Mouse (Mus musculus): ENCODE measurements around the gene Pomgnt2.
"Not testable (repeated sequence)": the region's sequence is repeated elsewhere in the genome, so short reads cannot be mapped to it uniquely, and the experiment has no call there.

Gene Pomgnt2

DNA sequence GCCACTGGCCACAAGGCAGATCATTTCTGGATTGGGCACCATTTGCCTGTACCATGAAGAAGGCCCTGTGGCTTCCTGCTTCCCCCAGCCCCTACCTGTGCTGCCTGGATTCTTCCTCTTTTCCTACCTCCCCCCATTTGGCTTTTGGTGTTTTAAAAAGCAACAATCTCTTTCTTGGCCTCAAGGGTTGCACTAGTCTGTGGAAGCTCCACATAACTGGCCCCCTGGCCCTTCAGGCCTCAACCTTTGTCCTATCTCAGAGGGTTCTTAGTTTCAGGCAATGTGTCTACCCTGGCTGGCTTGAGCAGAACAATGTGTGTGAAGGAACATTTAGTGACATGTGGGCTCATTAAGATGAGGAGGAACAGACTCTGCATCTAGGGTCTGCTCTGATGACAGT lies at the start of gene Pomgnt2:
TSS of gene Pomgnt2 (minus strand) at position 101 of the 400 bp plus-strand sequence.
- no peak for DNase-seq (ENCODE audit: low spot score in 2 of 2)

- no peak for DNase-seq (ENCODE audit: low spot score in 2 of 2)
Measured at GRCm38 (mm10) chr9:122039848-122040247, 42.9 kb upstream of the Pomgnt2 start.

DNA sequence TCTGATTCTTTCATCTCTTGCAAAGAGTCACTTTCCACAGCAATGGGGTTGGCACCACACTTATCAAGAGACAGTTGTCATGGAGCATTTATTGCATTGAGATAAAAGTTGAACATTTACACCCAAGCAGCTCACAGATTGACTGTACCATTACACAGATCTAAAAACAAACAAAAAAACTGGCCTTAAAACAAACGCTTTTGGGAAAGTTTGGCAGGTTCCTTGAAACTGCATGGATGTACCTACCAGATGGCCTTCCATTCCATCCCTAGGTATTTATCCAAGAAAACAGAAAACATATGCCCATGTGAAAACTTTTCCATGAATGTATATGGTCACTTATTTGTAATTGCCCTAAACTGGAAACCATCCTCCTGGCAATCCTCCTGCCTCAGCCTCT lies 41.7 kb upstream of the Pomgnt2 start:
- no peak for DNase-seq (ENCODE audit: low spot score in 2 of 2)

DNA sequence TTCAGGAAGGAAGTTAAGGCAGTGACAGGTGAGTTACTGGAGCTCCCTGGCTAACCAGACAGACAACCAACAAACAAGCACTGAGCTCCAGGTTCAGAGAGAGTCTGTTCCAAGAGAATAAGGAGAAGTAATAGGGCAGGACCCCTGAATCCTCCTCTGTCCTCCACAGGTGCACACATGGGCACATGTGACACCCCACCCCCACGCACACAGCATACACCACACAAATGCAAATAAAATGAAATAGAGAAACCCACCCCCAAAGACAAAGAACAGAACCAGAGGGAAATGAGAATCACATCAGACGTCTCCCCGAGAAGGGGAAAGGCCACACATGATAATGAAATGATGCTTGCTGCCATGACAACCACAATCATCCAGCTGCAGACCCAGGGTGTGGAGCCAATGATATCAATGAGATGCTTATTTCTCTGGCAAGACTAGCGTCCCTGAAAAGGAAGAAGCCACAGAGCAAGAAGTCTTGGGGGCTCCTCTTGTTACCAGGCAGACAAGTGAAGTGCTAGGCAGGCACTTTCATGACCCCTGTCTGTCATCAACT lies 39.7 kb upstream of the Pomgnt2 start:
- no peak for DNase-seq (ENCODE audit: low spot score in 2 of 2)

DNA sequence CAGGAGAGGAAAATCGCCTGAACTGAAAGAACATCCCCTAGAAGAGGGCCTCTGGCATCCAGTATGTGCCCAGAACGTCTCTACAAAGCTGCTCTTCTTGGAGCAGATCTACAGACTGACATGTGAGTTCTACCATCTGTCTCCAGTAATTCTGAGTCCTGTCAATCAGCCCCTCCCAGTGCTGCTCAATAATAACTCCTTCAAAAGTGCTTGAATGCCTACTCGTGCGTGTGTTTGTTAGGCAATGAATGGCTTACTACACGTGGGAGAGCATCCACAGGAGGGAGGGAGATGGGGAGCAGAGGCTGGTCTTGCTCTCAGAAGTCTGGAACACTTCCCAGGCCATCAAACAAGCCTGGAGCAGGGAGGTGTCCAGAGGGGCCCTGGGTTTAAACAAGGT lies 38.9 kb upstream of the Pomgnt2 start:
- no peak for DNase-seq (ENCODE audit: low spot score in 2 of 2)

- no peak for DNase-seq (ENCODE audit: low spot score in 2 of 2)
Measured at GRCm38 (mm10) chr9:122034949-122035348, 38.0 kb upstream of the Pomgnt2 start.

- DNase-seq (ENCODE audit: low spot score in 2 of 2), result no peak
Measured at GRCm38 (mm10) chr9:122032071-122032470, 35.2 kb upstream of the Pomgnt2 start.

GRCm38 (mm10) chr9:122030706-122031105 lies 33.8 kb upstream of the Pomgnt2 start:
- no peak for DNase-seq (ENCODE audit: low spot score in 2 of 2)

DNA sequence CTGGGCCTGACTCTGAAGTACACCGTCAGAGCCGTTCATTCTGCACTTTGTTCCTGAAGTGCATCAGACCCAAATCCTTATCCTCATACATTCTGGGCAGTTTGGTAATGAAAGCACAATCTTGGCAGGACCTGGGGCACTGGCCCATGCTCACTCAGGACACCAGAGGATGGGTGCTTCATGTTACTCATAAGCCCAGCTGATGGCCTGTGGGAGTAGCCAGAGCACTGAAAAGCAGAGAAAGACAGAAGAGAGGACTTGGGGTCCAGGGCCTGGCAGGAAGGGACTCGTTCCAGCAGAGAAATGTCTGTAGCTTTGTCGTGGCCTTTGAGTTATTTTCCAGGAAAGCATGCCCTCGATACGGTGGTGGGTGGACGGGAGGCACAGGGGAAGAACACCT lies 32.9 kb upstream of the Pomgnt2 start:
- DNase-seq (ENCODE audit: low spot score in 2 of 2), result no peak

DNA sequence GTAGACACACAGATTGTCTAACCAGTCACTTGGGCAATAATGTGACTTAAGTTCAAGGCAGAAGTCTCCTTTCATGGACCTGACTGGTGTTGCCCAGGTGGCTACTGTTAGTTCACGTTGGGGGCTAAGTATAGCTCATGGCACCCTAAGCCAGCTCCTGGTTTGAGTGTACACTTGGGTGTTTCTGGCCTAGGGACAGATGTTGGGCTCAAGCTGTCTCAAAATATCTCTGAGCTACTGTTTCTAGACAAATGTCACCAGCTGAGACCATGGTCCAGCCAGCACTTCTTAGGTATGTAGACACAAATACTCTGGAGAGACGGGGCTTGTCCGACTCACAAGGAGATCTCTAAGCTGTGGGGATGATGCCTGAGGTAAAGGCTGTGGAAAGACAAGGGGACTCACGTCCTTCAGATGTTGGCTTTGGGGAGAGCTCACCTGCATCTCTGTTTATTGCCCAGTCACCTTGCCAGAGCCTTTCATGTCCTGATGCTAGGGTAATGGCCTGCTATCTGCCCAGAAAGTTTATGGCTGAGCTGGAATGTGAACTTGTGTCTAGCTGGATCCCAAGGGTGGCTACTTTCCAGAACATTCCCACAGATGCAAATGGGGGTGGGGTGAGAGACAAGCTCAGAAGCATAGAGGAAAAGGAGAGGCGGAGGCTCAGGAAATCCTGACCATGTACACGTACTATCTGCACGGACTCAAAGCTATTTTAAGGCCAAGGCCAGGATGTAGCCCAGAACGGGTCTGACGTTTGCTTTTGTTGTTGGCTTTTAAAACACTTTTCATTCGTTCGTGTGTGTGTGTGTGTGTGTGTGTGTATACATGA lies 31.2 kb upstream of the Pomgnt2 start:
- DNase-seq (ENCODE audit: low spot score in 2 of 2), result no peak

DNA sequence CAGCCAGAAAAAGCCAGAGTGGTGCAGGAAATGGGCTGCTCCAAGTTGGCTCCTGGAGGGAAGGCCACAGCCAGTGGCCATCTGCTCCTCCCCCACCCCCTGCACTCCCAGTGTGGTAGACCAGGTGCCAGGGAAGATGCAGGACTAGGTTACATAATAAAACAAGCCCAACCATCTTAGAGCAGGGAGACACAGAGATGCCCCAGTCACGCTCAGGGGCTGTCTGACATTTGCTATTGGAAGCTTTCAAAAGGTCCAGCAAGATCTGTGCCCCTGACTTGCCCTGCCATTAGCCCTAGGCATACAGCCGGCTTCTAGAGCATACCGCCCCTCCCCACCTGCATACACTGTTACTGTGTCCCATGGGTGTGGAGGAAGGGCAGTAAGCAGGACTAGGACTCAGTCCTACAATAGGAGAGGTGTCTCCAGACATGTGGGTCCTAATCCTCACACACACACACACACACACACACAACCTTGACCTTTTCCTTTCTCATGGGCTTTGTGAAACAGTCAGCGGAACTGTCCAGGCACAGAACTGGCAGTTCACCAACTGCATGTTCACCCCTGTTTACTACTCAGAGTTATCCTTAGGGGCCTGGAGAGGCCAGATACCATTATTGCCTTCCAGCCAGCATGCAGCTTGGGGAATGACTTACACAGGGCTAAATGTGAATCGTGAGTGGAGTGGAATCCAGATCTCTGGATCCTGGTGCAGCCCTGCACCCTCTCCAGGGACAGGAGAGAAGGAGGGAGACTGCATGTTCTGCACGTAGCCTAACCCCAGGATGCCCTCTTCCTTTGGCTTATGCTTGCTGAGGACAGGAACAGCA lies 30.4 kb upstream of the Pomgnt2 start:
- DNase-seq (ENCODE audit: low spot score in 2 of 2), result no peak

GRCm38 (mm10) chr9:122025855-122026590 lies 29.1 kb upstream of the Pomgnt2 start:
- DNase-seq (ENCODE audit: low spot score in 2 of 2), result no peak

GRCm38 (mm10) chr9:122024419-122024818 lies 27.5 kb upstream of the Pomgnt2 start:
- no peak for DNase-seq (ENCODE audit: low spot score in 2 of 2)

- DNase-seq (ENCODE audit: low spot score in 2 of 2), result no peak
Measured at GRCm38 (mm10) chr9:122023873-122024272, 27.0 kb upstream of the Pomgnt2 start.

DNA sequence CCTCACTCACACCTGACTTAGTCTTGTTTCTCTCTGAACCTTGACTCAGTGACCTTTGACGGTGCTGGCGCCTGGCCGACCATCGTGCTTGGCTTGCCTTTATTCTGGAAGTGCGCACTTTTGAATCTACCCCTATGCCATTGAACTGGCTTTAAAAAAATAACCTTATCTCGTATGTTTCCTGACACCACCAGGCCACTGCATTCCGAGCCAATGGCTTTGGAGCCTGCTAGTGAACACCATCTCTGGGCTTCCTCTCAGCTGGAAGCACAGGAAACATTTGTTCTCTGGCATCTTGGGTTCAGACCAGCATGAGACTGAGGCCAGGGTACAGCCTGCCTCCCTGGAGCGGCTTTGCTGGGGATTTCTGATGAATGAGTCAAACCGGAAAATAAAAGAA lies 25.9 kb upstream of the Pomgnt2 start:
- no peak for DNase-seq (ENCODE audit: low spot score in 2 of 2)

DNA sequence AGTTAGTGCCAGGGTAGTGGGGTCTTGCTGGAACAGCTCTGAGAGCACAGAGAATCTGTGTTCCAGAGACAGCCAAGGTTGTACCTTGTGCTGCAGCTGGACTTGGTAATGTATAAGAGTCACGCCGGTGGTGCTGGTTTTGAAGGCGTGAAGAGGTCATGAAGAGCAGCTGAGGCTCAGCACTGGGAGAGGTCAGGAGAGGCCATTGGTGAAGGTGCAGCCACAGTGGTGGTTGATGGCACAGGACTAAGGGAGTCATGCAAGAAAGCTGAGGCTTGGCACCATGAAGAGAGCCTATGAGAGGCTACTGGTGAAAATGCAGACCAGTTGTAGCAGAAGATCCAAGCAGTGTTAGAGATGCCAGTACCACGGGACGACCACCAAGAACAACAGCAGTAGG lies 24.7 kb upstream of the Pomgnt2 start:
- no peak for DNase-seq (ENCODE audit: low spot score in 2 of 2)

DNA sequence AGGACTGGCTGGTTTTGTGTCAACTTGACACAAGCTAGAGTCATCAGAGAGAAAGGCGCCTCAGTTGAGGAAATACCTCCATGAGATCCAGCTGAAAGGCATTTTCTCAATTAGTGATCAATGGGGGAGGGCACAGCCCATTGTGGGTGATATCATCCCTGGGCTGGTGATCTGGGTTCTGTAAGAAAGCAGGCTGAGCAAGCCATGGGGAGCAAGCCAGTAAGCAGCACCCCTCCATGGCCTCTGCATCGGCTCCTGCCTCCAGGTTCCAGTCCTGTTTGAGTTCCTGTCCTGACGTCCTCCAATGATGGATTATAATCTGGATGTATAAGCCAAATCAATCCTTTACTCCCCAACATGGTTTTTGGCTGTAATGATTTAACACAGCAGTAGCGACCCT lies 24.3 kb upstream of the Pomgnt2 start:
- not testable (repeated sequence) for DNase-seq (ENCODE audit: low spot score in 2 of 2)

DNA sequence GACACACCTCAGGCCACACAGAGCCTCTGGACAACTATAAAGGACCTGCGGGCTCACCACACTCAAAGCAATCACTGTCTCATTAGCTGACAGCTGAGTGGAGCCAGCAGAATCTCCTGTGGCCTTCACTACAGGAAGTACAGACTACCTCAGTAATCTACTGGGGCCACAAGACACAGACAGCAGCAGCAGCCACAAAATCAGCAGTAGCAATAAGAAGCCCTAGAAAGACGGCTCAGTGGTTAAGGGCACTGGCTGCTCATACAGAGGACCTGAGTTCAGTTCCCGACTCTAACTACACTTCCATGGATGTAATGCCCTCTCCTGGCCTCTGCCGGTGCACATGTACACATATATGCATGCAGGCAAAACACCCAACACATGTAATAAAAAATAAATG lies 23.4 kb upstream of the Pomgnt2 start:
- DNase-seq (ENCODE audit: low spot score in 2 of 2), result no peak

DNA sequence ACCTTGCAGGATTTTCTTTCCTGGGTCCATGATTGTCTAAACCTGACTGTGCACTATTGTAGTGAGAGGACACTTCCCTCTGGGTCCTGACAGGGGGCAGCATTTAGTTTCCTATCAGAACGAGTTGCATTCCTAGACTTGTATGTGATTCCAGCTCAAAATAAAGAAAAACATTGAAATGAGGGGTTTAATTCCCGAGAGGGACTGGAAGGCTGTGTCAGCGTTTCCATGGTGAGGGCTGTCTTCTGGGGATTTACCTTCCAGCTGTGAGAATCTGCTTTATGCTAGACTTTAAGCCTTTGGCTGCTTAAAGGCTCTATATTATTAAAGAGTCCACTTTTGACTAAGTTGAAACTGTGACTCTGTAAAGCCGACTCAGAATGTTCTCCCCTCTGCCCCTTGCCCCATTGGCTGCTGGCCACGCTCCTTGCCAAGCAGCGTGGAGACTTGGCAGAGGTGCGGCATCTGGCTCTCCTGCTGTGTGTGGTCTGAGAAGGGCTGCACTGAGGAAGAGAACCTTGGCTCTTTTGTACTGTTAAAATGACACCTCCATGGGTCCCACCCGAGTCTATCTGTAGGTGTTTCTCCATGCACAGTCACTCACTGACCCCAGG lies 22.0 kb upstream of the Pomgnt2 start:
- peak in 1 of 2 experiments; percentile 57 for DNase-seq (ENCODE audit: low spot score in 2 of 2)

DNA sequence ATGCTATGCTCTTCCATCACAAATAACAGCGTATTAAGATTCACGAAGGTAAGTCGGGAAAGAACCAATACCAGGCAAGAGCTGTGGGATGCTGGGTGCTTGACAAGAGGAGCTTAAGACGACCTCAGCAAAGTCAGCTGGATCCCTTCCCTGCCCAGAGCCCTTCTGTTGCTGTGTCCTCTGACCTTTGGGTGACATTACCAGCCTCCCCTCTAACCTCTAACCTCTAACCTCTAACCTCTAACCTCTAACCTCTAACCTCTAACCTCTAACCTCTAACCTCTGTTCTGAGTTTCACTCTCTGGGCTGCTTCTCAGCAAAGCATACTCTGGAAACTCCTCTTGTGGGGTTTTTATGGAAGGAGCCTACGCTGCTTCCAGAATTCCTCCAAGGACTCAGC lies 21.2 kb upstream of the Pomgnt2 start:
- DNase-seq (ENCODE audit: low spot score in 2 of 2), result no peak

DNA sequence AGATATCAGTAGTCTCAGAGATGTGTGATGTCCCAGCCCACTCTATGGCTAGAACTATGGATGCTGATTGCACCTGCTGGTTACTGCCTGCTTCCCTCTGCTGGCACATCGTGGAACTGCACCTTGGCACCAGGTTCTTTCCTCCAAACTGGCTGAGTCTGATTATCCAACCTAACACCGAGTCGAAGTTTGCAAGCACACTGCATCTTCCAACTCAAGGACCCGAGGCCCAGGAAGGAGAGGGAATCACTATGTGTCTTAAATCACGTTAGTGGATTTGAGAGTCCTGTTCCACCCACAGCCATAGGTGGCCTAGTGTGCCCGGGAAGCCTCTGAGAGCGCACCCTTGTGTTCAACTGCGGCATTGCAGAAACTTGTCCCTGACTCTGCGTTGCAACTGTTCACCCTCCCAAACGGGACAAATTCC lies 17.3 kb upstream of the Pomgnt2 start:
- DNase-seq (ENCODE audit: low spot score in 2 of 2), result peak; percentile 51 to 74

All from frontal cortex, postnatal 14 days (tissue).